Mouse (Mus musculus) E14TG2a.4 (cell line): ENCODE data around the gene Pde6h.

ENCODE experiments used
- CTCF ChIP-seq: conservative IDR thresholded peaks from 2 replicates; pipeline ENCODE4 v1.5.1; 2014; ENCODE audit warnings: low read length
- NANOG ChIP-seq: IDR thresholded peaks from 2 replicates; pipeline ENCODE4 v1.6.1; 2014; ENCODE audit warnings: borderline replicate concordance, low read length, mixed read lengths
- POU5F1 ChIP-seq: IDR thresholded peaks from 2 replicates; pipeline ENCODE4 v1.6.1; 2014; ENCODE audit warnings: low read length, borderline replicate concordance

GRCm38 (mm10) chr6:136962957-136963356 is 39.3 kb downstream of the Pde6h start:
- no peak for TF ChIP-seq CTCF
- no peak for TF ChIP-seq NANOG
- TF ChIP-seq POU5F1: no peak
